Mouse (Mus musculus) left cerebral cortex, adult 2 months (tissue): ENCODE measurements around the gene A830005F24Rik. TPM values are rescaled to one million over a fixed set of nuclear protein-coding genes. Genes with fewer than 3 reads are reported as not detected.
"Not testable (repeated sequence)": the region's sequence is repeated elsewhere in the genome, so short reads cannot be mapped to it uniquely, and the experiment has no call there.

Source experiments
- DNase-seq, 2 experiments: peaks; one replicate each; pipeline ENCODE4 v3.0.0; 2021 to 2022; ENCODE audit warnings: low spot score in 2 of 2, mixed read lengths in 1 of 2; ENCODE audit errors: extremely low spot score in 1 of 2
- H3K27ac ChIP-seq: fragments of 200-600 bp; 2 replicates; pipeline ENCODE4 v1.8.1; 2022
- H3K4me3 ChIP-seq: fragments of 200-600 bp; 2 replicates; pipeline ENCODE4 v1.8.1; 2022
- CTCF ChIP-seq: fragments of 200-600 bp; IDR thresholded peaks from 2 replicates; pipeline ENCODE4 v1.8.1; 2022; ENCODE audit warnings: antibody characterized with exemption, mild to moderate bottlenecking, moderate library complexity
- intact Hi-C: fragments of 180-260 bp; cut with DNase I; formaldehyde crosslinking; loops from one replicate; pipeline ENCODE4 v1.15.1; 2025
- total RNA-seq, 2 experiments: library from RNA; stranded (reverse); gene quantifications; 2 replicates each; pipeline ENCODE4 v1.2.3; 2021

A830005F24Rik gene
- total RNA-seq, 2 experiments from 2014 or later, result 1.5 to 2.8 TPM

DNA sequence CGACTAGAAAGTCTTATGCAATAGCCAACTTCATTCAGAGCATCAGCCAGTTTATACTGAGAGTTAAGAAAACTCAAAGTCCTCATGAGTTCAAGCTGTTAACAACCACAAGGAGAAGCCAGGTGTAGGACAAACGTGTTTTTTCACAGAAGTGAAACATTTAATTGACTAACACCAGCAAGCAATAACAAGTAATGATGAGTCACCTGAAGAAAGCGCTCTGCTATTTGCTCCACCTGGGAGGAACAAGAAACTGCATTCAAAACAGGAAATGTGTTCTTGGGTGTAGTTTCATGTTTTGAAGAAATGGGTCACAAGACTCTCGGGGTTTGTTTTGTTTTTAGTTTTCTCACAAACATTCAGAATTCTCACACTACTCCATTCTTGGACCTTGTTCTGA lies 2.5 kb downstream of the A830005F24Rik start:
- H3K4me3 ChIP-seq, result no peak overlapping the region
- no peak overlapping the region for H3K27ac ChIP-seq
- intact Hi-C loops, result no loop called here
- no peak for DNase-seq
- TF ChIP-seq CTCF, result no peak

DNA sequence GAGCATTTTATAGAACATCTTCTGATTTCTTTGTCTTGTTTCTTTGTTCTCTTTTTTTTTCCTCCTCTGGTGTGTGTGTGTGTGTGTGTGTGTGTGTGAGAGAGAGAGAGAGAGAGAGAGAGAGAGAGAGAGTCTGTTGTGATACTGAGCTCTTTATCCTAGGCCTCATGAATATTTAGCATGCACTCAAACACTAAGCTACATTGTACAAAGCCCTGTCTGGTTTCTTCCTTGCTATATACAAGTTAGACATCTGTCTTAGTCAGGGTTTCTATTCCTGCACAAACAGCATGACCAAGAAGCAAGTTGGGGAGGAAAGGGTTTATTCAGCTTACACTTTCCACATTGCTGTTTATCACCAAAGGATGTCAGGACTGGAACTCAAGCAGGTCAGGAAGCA lies 5.8 kb downstream of the A830005F24Rik start:
- DNase-seq, intact Hi-C loops, H3K27ac ChIP-seq, H3K4me3 ChIP-seq: not testable (repeated sequence)

DNA sequence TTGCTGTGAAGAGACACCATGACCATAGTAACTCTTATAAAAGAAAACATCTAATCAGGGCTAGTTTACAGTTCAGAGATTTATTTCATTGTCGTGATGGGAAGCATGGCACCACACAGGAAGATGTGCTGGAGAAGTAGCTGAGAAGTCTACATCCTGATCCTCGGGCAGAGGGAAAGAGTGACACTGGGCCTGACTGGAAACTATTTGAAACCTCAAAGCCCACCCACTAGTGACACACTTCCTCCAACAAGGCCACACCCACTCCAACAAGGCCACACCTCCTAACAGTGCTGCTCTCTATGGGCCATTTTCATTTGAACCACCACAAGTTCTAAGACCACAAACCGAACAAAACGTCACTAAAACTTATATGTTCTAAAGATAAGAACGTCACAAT lies 12.4 kb downstream of the A830005F24Rik start:
- no peak for TF ChIP-seq CTCF
- no peak for DNase-seq
- Histone ChIP-seq H3K27ac (no peak overlapping the region), H3K4me3 (no peak overlapping the region)
- intact Hi-C loops, result loop anchor here (5.0 kb wide), 1 partner anchor 277 kb away; no protein-coding TSS in a partner anchor

DNA sequence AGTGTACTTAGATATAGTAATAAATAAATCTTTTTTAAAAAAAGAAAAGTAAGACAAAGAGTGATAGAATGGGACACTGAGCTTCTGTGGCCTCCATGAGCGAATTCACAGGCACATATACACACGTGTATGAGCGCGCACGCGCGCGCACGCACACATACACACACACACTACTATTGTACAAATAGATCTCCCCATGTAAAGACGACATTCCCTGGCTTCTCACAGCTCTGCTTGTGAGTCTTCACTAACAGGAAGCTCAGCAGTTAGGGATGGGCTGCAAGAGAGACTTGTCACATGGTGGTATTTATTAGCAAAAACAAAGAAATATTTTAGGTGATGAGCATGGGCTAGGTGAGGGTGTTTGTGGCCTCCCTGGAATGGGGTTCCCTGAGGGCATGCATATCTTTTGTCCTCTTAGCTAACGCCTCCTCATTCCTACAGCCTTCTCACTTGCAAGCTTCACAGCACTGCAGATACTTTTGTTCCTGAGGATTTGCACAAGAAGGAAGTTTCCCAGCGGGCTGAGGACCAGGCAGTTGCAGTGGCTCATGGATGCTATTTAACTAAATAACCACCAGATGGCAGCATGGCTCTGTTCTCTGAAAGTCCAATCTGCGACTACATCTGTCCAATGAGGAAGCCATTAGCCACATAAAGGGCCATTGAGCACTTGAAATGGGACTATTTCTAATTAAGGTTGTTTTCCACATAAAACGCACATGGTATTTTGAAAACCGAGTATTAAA lies 14.9 kb downstream of the A830005F24Rik start:
- peak; percentile 60 to 66 for DNase-seq
- TF ChIP-seq CTCF, result peak; percentile 93
- H3K27ac ChIP-seq, result no peak overlapping the region
- H3K4me3 ChIP-seq, result no peak overlapping the region
- intact Hi-C loops, result loop anchor here (1.0 to 5.0 kb wide), 3 partner anchors 44 to 274 kb away; no protein-coding TSS in a partner anchor

DNA sequence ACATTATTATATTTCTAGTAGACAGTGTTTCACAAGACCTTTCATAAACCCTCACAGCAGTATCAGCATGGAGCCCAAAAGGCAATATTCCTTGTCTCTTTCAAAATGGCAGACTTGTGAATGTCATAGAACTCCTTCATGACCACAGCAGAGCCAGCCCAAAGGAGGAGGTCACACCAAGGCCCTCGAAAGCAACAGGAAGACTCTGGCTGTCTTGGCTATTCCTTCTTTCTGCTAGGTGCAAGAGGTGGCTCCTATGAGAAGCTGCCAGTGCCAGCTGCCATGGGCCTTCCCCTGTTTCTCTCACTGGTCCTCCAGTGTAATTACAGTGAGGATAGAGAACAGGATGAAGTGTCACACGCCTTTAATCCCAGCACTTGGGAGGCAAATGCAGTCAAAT lies 15.7 kb downstream of the A830005F24Rik start:
- no peak for DNase-seq
- intact Hi-C loops, result loop anchor here (5.0 kb wide), 1 partner anchor 273 kb away; no protein-coding TSS in a partner anchor
- Histone ChIP-seq H3K27ac (no peak overlapping the region), H3K4me3 (no peak overlapping the region)
- TF ChIP-seq CTCF, result no peak

DNA sequence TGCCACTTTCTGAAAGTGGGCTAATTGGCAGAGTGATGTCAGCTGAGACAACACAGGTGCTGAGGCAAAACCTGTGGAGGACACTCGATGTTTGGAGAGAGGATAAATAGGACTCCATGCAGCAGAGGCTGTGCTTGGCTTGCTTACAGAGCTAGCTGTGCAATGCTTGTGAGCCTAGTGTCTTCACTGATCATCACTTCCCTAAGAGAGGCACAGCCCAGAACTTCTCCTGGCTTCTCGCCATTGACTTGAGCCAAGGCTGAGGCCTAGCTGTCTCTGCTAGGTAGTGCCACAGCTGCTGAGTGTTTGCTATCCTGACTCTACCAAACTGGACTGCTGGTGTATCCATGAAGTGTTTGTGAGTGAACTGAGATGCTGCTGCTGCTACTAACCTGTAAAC lies 17.3 kb downstream of the A830005F24Rik start:
- intact Hi-C loops, result no loop called here
- Histone ChIP-seq H3K27ac (no peak overlapping the region), H3K4me3 (no peak overlapping the region)
- DNase-seq, result no peak
- no peak for TF ChIP-seq CTCF

DNA sequence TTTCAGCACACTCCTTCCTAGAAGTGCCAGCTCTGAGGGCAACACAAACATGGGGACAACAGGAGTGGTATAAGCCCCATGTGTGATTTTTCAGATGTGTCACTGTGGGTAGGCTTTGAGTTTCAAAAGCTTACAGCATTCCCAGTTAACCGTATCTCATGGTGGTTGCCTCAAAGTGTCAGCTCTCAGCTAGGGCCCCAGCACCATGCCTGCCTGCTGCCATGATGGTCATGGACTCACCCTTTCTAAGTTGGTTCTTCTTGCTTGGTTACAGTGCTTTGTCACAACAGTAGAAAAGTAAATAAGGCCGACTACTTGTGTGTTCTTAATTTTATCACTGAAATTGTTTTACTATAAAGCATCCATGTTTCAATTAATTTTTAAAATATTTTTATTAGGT lies 18.1 kb downstream of the A830005F24Rik start:
- Histone ChIP-seq H3K4me3 (no peak overlapping the region), H3K27ac (no peak overlapping the region)
- no peak for DNase-seq
- no peak for TF ChIP-seq CTCF
- intact Hi-C loops, result no loop called here

DNA sequence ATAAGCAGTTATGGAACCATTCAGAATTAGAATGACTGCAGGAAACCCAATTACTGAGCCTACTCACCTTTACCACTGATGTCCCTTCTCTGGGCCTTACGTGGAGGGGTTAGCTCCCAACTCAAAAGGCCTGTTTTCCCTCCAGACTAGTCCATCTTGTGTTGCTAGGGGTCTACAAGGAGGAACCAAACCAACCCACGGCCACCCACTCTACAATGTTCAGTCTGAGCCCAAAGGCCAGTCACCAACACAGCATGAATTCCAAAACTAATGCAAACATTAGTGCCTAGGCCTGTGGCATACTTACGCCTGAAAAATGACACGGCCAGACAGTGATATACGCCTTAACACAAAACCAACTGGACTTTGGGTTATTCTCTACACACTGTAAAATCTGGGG lies 20.1 kb downstream of the A830005F24Rik start:
- TF ChIP-seq CTCF, result no peak
- H3K27ac ChIP-seq, result no peak overlapping the region
- intact Hi-C loops, result no loop called here

DNA sequence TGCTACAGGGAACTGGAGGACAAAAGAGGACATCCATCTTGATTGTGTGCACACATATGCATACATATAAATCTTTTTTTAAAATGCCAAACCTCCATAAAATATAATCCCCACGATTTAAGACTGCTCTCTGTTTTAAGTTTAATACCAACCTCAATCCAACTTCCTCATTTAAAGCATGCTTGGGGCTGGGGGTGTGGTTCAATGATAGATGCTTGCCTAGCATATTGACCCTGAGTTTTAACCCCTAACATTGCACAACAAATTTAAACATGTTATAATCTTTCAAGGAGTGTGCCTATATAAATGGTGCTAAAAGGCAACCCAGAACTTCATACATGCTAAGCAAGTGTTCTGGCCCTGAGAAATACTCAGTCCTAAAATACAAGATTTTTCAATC lies 27.1 kb downstream of the A830005F24Rik start:
- DNase-seq, result no peak
- no peak for TF ChIP-seq CTCF
- Histone ChIP-seq H3K4me3 (no peak overlapping the region), H3K27ac (no peak overlapping the region)
- intact Hi-C loops, result no loop called here

More for the DNA sequence above, 20.1 kb downstream of the A830005F24Rik start:
- no peak for DNase-seq
- H3K4me3 ChIP-seq, result no peak overlapping the region

DNA sequence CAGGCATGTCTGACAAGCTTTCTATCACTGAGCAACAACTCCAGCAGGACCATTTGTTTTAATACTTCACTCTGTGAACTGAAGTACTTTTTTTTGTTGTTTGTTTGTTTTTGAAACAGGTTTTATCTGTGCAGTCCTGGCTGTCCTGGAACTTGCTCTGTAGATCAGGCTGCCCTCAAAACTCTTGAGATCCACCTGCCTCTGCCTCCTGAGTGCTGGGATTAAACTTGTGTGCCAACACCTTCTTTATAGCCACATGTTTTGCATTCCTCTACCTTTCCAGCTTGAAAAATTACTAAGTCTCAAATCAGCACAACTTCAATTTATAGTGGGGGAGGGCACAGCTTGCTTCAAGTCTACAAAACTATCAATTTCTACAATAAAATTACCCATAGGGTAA lies 31.0 kb downstream of the A830005F24Rik start:
- no peak for DNase-seq
- H3K4me3 ChIP-seq, result peak overlapping the region; percentile 99; the same call in 1 of the 2 replicates
- TF ChIP-seq CTCF, result no peak

DNA sequence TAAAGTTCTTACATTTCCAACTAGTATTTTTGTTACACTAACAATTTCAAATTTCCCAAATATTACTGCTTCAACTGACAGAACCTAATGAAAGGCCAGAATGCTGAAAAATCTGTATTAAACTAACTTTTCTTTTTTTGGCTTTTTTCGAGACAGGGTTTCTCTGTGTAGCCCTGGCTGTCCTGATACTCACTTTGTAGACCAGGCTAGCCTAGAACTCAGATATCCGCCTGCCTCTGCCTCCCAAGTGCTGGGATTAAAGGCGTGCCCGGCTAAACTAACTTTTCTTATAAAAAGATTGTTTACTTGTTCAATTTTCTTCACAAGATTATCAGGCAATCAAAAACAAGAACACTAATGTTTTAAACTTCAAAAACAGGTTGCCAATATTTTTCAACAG lies 31.5 kb downstream of the A830005F24Rik start:
- Histone ChIP-seq H3K4me3 (peak overlapping the region; percentile 99), H3K27ac (peak overlapping the region; percentile 87; the same call in 1 of the 2 replicates)
- no peak for DNase-seq
- intact Hi-C loops, result no loop called here
- no peak for TF ChIP-seq CTCF

More for the DNA sequence above, 31.0 kb downstream of the A830005F24Rik start:
- no peak overlapping the region for H3K27ac ChIP-seq
- intact Hi-C loops, result no loop called here

DNA sequence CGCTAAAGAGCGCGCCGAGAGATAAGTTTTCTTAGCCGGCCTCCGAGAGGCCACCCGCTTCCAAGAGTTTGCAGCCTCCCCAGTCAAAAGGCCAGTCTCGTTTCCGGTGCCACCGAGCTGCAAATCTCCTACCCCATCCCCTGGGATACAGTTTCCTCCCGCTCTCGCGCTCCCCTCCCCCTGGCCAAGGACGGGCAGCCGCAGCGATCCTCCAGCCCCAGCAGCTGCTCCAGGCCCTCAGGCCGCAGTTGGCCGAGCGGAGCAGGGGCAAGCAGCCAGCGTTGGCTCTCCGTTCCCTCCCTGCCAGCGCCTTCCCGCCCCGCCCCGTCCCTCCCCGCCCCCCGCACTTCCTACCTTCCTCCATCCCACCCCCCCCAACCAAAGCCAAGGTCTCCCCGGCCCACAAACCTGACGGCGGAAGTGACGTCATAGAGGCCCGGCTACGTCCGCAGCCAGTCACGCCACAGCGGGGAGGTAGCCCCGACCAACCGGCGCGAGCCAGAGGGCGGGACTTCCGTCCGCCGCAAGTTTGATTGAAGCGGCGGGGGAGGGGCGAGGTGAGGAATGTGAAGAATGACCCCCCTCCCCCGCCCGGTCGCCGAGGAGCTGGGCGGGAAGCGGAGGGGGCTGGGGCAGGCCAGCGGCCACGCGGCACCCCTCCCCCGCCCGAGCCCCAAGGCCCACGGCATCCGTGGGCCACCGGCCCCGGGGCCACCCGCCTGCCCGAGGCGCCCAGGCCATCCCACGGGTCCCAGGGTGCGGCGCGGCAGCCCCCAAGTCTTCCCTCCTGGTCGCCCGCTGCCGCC lies 32.3 kb downstream of the A830005F24Rik start:
- intact Hi-C loops, result loop anchor here (1.0 to 2.0 kb wide), 2 partner anchors 21 to 79 kb away; partner anchors contain the start of gene Ptpdc1
- no peak for TF ChIP-seq CTCF
- Histone ChIP-seq H3K4me3 (peak overlapping the region; percentile 99), H3K27ac (peak overlapping the region; percentile 100)
- peak; percentile 96 to 97 for DNase-seq
